Mouse (Mus musculus) intestine, embryonic 16.5 days (tissue): ENCODE data around the gene Prrc2b. TPM values are rescaled to one million over a fixed set of nuclear protein-coding genes. Genes with fewer than 3 reads are reported as not detected.

Experiments used
- ATAC-seq: fragments of 200-750 bp; cut with Nextera tagmentation; 2 replicates; pipeline ENCODE4 v1.8.0; 2017; ENCODE audit warnings: moderate TSS enrichment, moderate library complexity
- H3K27ac ChIP-seq: fragments of 300-500 bp; sonication (generic); 2 replicates; pipeline ENCODE4 v1.5.1; 2014; ENCODE audit warnings: mild to moderate bottlenecking, low read length
- H3K27me3 ChIP-seq: fragments of 300-500 bp; sonication (generic); replicated peaks from 2 replicates; pipeline ENCODE4 v1.6.1; 2014; ENCODE audit warnings: low read length, control low read depth, mixed read lengths; ENCODE audit not compliant: control insufficient read depth, insufficient read depth
- H3K36me3 ChIP-seq: fragments of 300-500 bp; sonication (generic); 2 replicates; pipeline ENCODE4 v1.6.1; 2014; ENCODE audit warnings: low read length, control low read depth; ENCODE audit not compliant: control insufficient read depth, insufficient read depth
- H3K4me1 ChIP-seq: fragments of 300-500 bp; sonication (generic); 2 replicates; pipeline ENCODE4 v1.6.1; 2014; ENCODE audit warnings: low read length, control low read depth, mixed read lengths; ENCODE audit not compliant: control insufficient read depth, insufficient read depth
- H3K4me2 ChIP-seq: fragments of 300-500 bp; sonication (generic); 2 replicates; pipeline ENCODE4 v1.6.1; 2014; ENCODE audit warnings: low read depth, low read length, control low read depth
- H3K4me3 ChIP-seq: fragments of 300-500 bp; sonication (generic); 2 replicates; pipeline ENCODE4 v1.5.1; 2014; ENCODE audit warnings: mild to moderate bottlenecking, low read length
- H3K9ac ChIP-seq: fragments of 300-500 bp; sonication (generic); 2 replicates; pipeline ENCODE4 v1.6.1; 2014; ENCODE audit warnings: low read depth, low read length
- H3K9me3 ChIP-seq: fragments of 300-500 bp; sonication (generic); 2 replicates; pipeline ENCODE4 v1.6.1; 2016; ENCODE audit warnings: low read length, control low read depth; ENCODE audit not compliant: control insufficient read depth
- WGBS: fragments of 180-500 bp; shearing (Covaris S2); extraction: QIAGEN DNeasy Blood & Tissue Kit; methylation state at CpG from one replicate; pipeline ENCODE4 v1.1.7; 2014; 5-methylcytosine and 5-hydroxymethylcytosine counted together
- polyA plus RNA-seq: library from polyadenylated mRNA; unstranded; fragments of >200 nt; fragmentation: Nextera tagmentation; extraction: Ambion mirVana; gene quantifications from 2 replicates; pipeline ENCODE4 v1.2.1, GENCODE M21; 2015

The Prrc2b gene
- polyA plus RNA-seq, 1 experiment from 2014 or later = 16.2 TPM

- Histone ChIP-seq H3K27me3 (no peaks in the 10 kb centered on the region), H3K36me3 (no peaks in the 10 kb centered on the region), H3K9me3 (no peaks in the 10 kb centered on the region), H3K9ac (no peak overlapping the region), H3K27ac (no peak overlapping the region), H3K4me3 (no peak overlapping the region), H3K4me2 (no peak overlapping the region), H3K4me1 (peaks cover 4% of the 10 kb centered on the region; the same call in 1 of the 2 replicates)
- no peak for ATAC-seq
- 76% methylated on average over 5 of the region's 5 CpGs for WGBS
Measured at GRCm38 (mm10) chr2:32146617-32147162, 4.2 kb upstream of the Prrc2b start.

- WGBS = 29% methylated on average over 1 of the region's 1 CpGs
- no peaks in the 10 kb centered on the region for H3K9me3 ChIP-seq
Measured at GRCm38 (mm10) chr2:32150135-32150534, 747 bp upstream of the Prrc2b start.

GRCm38 (mm10) chr2:32150562-32150923, 339 bp upstream of the Prrc2b start:
- Histone ChIP-seq H3K27me3 (no peaks in the 10 kb centered on the region), H3K9me3 (no peaks in the 10 kb centered on the region), H3K4me1 (peaks cover 39% of the 10 kb centered on the region), H3K4me3 (peak overlapping the region; percentile 90), H3K4me2 (peak overlapping the region; percentile 90), H3K9ac (peak overlapping the region; percentile 98), H3K36me3 (no peaks in the 10 kb centered on the region), H3K27ac (peak overlapping the region; percentile 98)
- 9% methylated on average over 7 of the region's 7 CpGs for WGBS
- no peak for ATAC-seq

More at GRCm38 (mm10) chr2:32150135-32150534, 747 bp upstream of the Prrc2b start:
- H3K4me1 ChIP-seq = peaks cover 34% of the 10 kb centered on the region
- no peaks in the 10 kb centered on the region for H3K27me3 ChIP-seq
- peak overlapping the region; percentile 98 for H3K27ac ChIP-seq
- H3K36me3 ChIP-seq = no peaks in the 10 kb centered on the region
- H3K4me3 ChIP-seq = peak overlapping the region; percentile 90
- peak overlapping the region; percentile 90 for H3K4me2 ChIP-seq
- no peak for ATAC-seq
- peak overlapping the region; percentile 98; the same call in 1 of the 2 replicates for H3K9ac ChIP-seq

GRCm38 (mm10) chr2:32151660-32152366, 931 bp downstream of the Prrc2b start:
- H3K4me1 ChIP-seq = peaks cover 51% of the 10 kb centered on the region
- H3K27ac ChIP-seq = peak overlapping the region; percentile 98
- no peaks in the 10 kb centered on the region for H3K9me3 ChIP-seq
- peak overlapping the region; percentile 90 for H3K4me2 ChIP-seq
- H3K36me3 ChIP-seq = no peaks in the 10 kb centered on the region
- no peak for ATAC-seq
- H3K4me3 ChIP-seq = peak overlapping the region; percentile 90
- H3K9ac ChIP-seq = peak overlapping the region; percentile 98
- under 1% methylated on average over 22 of the region's 22 CpGs for WGBS
- H3K27me3 ChIP-seq = no peaks in the 10 kb centered on the region

GRCm38 (mm10) chr2:32152367-32153034, 1.6 kb downstream of the Prrc2b start:
- peak overlapping the region; percentile 90 for H3K4me2 ChIP-seq
- 11% methylated on average over 12 of the region's 12 CpGs for WGBS
- H3K9me3 ChIP-seq = no peaks in the 10 kb centered on the region
- peak overlapping the region; percentile 98 for H3K9ac ChIP-seq
- peak overlapping the region; percentile 90 for H3K4me3 ChIP-seq
- H3K27ac ChIP-seq = peak overlapping the region; percentile 98
- no peak for ATAC-seq
- H3K27me3 ChIP-seq = no peaks in the 10 kb centered on the region
- H3K36me3 ChIP-seq = no peaks in the 10 kb centered on the region
- peaks cover 58% of the 10 kb centered on the region for H3K4me1 ChIP-seq

GRCm38 (mm10) chr2:32153041-32153790, 2.3 kb downstream of the Prrc2b start:
- Histone ChIP-seq H3K27ac (peak overlapping the region; percentile 98), H3K4me3 (peak overlapping the region; percentile 90), H3K36me3 (no peaks in the 10 kb centered on the region), H3K4me2 (peak overlapping the region; percentile 90), H3K9me3 (no peaks in the 10 kb centered on the region), H3K27me3 (no peaks in the 10 kb centered on the region), H3K4me1 (peaks cover 64% of the 10 kb centered on the region), H3K9ac (peak overlapping the region; percentile 98)
- ATAC-seq = peak; percentile 14; the same call in 1 of the 2 replicates
- WGBS = 8% methylated on average over 13 of the region's 13 CpGs

- H3K4me2 ChIP-seq = peak overlapping the region; percentile 90
- ATAC-seq = no peak
- peak overlapping the region; percentile 90 for H3K4me3 ChIP-seq
- H3K27ac ChIP-seq = peak overlapping the region; percentile 98
- peaks cover 69% of the 10 kb centered on the region for H3K4me1 ChIP-seq
- H3K27me3 ChIP-seq = no peaks in the 10 kb centered on the region
- WGBS = 16% methylated on average over 4 of the region's 4 CpGs
- no peaks in the 10 kb centered on the region for H3K9me3 ChIP-seq
- H3K36me3 ChIP-seq = no peaks in the 10 kb centered on the region
- H3K9ac ChIP-seq = peak overlapping the region; percentile 98
Measured at GRCm38 (mm10) chr2:32153791-32154119, 2.9 kb downstream of the Prrc2b start.

- H3K27ac ChIP-seq = peak overlapping the region; percentile 98
- ATAC-seq = no peak
- peak overlapping the region; percentile 90 for H3K4me2 ChIP-seq
- peak overlapping the region; percentile 90 for H3K4me3 ChIP-seq
- no peaks in the 10 kb centered on the region for H3K36me3 ChIP-seq
- H3K9me3 ChIP-seq = no peaks in the 10 kb centered on the region
- no peaks in the 10 kb centered on the region for H3K27me3 ChIP-seq
- WGBS = 23% methylated on average over 9 of the region's 9 CpGs
- peak overlapping the region; percentile 98 for H3K9ac ChIP-seq
- peaks cover 71% of the 10 kb centered on the region for H3K4me1 ChIP-seq
Measured at GRCm38 (mm10) chr2:32154334-32154997, 3.6 kb downstream of the Prrc2b start.
